Mouse (Mus musculus) neutrophil, adult 59 days (primary cell): ENCODE data around the gene Ptprt. TPM values are rescaled to one million over a fixed set of nuclear protein-coding genes. Genes with fewer than 3 reads are reported as not detected.

Experiments used
- total RNA-seq, 2 experiments: library from RNA; stranded (reverse); gene quantifications; 1 replicate in 1 of 2; 2 replicates in 1 of 2; pipeline ENCODE4 v1.2.4; 2023

Ptprt gene
- total RNA-seq = not detected

GRCm38 (mm10) chr2:162660941-162661386 is at the start of gene Ptprt:
Gene Ptprt (minus strand): TSS chr2:162661147.

